Mouse (Mus musculus): ENCODE measurements around the gene Ppard. TPM values are rescaled to one million over a fixed set of nuclear protein-coding genes. Genes with fewer than 3 reads are reported as not detected.

The Ppard gene
- polyA plus RNA-seq (2012; rRNA removed), result 27.5 and 28.0 TPM in 2 replicates

- Histone ChIP-seq H3K36me3 (ENCODE audit: control insufficient read depth, insufficient read depth, low read length) (no peaks in the 10 kb centered on the region), H3K27me3 (replicated peaks; ENCODE audit: control insufficient read depth, insufficient read depth, low read length) (no peaks in the 10 kb centered on the region), H3K4me3 (ENCODE audit: insufficient read depth, low read depth, low read length) (peak within 1 kb of the TSS; percentile 73), H3K27ac (ENCODE audit: insufficient read depth, low read depth, low read length) (peak within 1 kb of the TSS; percentile 35; the same call in 1 of the 2 replicates), H3K4me1 (ENCODE audit: control insufficient read depth, insufficient read depth, low read length) (peaks cover 4% of the 10 kb centered on the region; the same call in 1 of the 2 replicates)
- WGBS, result 1% methylated on average over 57 of the region's 57 CpGs
- DNase-seq, result peak; percentile 98
- peak; percentile 99 for TF ChIP-seq CTCF (conservative IDR thresholded peaks at IDR 0.05; ENCODE audit: insufficient read depth, insufficient read length, low read depth, low read length)
- peak; percentile 14 for TF ChIP-seq POLR2A (IDR thresholded peaks at IDR 0.05; ENCODE audit: low read depth, low read length)
Observed at GRCm38 (mm10) chr17:28232475-28233060, at the start of gene Ppard. Gene Ppard, plus strand, starts transcription at chr17:28232700.

DNA sequence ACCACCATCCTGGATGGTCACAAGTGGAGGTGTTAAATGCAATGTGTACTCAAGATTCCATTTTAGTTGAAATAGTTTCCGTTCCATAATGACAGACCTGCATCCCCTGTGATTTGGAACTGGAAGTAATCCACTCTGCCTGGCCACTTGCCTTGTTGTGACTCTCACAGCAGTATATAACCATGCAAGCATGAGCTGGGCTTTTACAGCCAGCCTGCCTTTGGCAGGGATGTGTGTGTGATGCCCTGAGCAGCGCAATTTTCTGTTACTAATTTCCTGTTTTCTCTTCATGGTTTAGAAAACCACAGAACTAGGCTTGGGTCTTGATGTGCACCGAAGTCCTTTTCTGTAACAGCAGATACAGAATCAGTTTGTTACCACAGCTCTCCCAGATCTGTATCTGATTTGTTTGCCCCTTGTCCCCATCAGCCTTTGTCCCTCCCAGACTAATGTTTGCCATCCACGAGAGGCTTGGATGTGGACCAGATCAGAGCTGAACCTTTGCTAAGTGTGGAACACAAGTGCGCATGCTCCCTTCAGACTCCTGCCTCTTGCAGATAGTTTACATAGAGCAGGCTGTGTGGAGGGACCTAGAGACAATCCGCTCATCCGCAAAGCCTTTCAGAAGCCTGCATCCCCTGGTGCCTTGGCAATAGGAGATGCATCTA lies 47.4 kb upstream of the Ppard start:
- Histone ChIP-seq H3K36me3 (ENCODE audit: control insufficient read depth, insufficient read depth, low read length) (no peaks in the 10 kb centered on the region), H3K4me3 (ENCODE audit: insufficient read depth, low read depth, low read length) (no peak overlapping the region), H3K27ac (ENCODE audit: insufficient read depth, low read depth, low read length) (no peak overlapping the region), H3K4me1 (ENCODE audit: control insufficient read depth, insufficient read depth, low read length) (no peaks in the 10 kb centered on the region; the same call in 1 of the 2 replicates), H3K27me3 (replicated peaks; ENCODE audit: control insufficient read depth, insufficient read depth, low read length) (no peaks in the 10 kb centered on the region)
- WGBS, result 79% methylated on average over 7 of the region's 7 CpGs
- DNase-seq, result no peak
- TF ChIP-seq POLR2A (IDR thresholded peaks at IDR 0.05; ENCODE audit: low read depth, low read length), result no peak
- TF ChIP-seq CTCF (conservative IDR thresholded peaks at IDR 0.05; ENCODE audit: insufficient read depth, insufficient read length, low read depth, low read length), result no peak

DNA sequence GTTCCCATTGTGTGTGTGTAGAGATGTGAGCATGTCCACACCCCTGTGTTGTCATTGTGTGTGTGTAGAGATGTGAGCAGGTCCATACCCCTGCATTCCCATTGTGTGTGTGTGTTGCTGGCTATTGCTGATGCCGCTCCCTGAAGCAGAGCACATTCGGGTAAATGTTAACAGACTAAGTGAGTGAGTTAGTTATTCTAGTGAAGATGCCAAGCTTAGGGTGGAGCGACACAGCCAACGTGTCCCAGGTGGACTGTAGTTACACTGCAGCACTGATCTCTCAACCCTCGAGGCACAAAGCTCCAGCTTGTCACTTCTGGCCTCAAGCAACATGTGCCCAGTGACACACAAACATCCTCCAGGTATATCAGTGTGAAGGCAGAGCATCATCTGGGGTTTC lies 44.2 kb upstream of the Ppard start:
- Histone ChIP-seq H3K27me3 (replicated peaks; ENCODE audit: control insufficient read depth, insufficient read depth, low read length) (no peaks in the 10 kb centered on the region), H3K4me1 (ENCODE audit: control insufficient read depth, insufficient read depth, low read length) (no peaks in the 10 kb centered on the region; the same call in 1 of the 2 replicates), H3K27ac (ENCODE audit: insufficient read depth, low read depth, low read length) (no peak overlapping the region), H3K4me3 (ENCODE audit: insufficient read depth, low read depth, low read length) (no peak overlapping the region), H3K36me3 (ENCODE audit: control insufficient read depth, insufficient read depth, low read length) (no peaks in the 10 kb centered on the region)
- TF ChIP-seq CTCF (conservative IDR thresholded peaks at IDR 0.05; ENCODE audit: insufficient read depth, insufficient read length, low read depth, low read length) (no peak), POLR2A (IDR thresholded peaks at IDR 0.05; ENCODE audit: low read depth, low read length) (no peak)
- DNase-seq, result peak; percentile 64
- 53% methylated on average over 5 of the region's 5 CpGs for WGBS

DNA sequence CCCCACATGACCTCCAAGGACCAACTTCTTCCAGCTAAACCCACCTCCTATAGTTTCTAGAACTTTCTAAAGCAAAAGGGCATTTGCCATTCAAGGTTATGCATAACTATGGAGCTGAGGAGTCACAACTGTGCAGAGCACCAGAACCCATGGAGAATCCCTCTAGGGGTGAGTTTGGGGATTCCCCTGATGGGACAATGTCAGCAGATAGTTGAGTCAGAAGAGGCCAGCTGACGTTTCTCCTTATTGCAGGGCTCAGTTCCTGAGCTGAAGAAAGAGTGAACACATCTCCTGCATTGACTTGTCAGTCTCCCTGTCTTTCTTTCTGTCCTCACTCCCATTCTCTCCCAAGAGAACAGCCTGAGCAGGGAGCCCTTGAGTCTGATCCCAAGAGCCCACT lies 39.7 kb upstream of the Ppard start:
- Histone ChIP-seq H3K27me3 (replicated peaks; ENCODE audit: control insufficient read depth, insufficient read depth, low read length) (no peaks in the 10 kb centered on the region), H3K4me3 (ENCODE audit: insufficient read depth, low read depth, low read length) (no peak overlapping the region), H3K36me3 (ENCODE audit: control insufficient read depth, insufficient read depth, low read length) (no peaks in the 10 kb centered on the region), H3K27ac (ENCODE audit: insufficient read depth, low read depth, low read length) (no peak overlapping the region), H3K4me1 (ENCODE audit: control insufficient read depth, insufficient read depth, low read length) (no peaks in the 10 kb centered on the region; the same call in 1 of the 2 replicates)
- no peak for DNase-seq
- TF ChIP-seq CTCF (conservative IDR thresholded peaks at IDR 0.05; ENCODE audit: insufficient read depth, insufficient read length, low read depth, low read length) (no peak), POLR2A (IDR thresholded peaks at IDR 0.05; ENCODE audit: low read depth, low read length) (no peak)
- WGBS, result 69% methylated on average over 1 of the region's 1 CpGs

GRCm38 (mm10) chr17:28193559-28193958 lies 38.9 kb upstream of the Ppard start:
- H3K4me3 ChIP-seq (ENCODE audit: insufficient read depth, low read depth, low read length), result no peak overlapping the region
- H3K27ac ChIP-seq (ENCODE audit: insufficient read depth, low read depth, low read length), result no peak overlapping the region
- no peak for DNase-seq
- no peaks in the 10 kb centered on the region for H3K36me3 ChIP-seq (ENCODE audit: control insufficient read depth, insufficient read depth, low read length)
- H3K27me3 ChIP-seq (replicated peaks; ENCODE audit: control insufficient read depth, insufficient read depth, low read length), result no peaks in the 10 kb centered on the region
- WGBS, result 88% methylated on average over 3 of the region's 3 CpGs
- H3K4me1 ChIP-seq (ENCODE audit: control insufficient read depth, insufficient read depth, low read length), result no peaks in the 10 kb centered on the region
- TF ChIP-seq POLR2A (IDR thresholded peaks at IDR 0.05; ENCODE audit: low read depth, low read length) (no peak), CTCF (conservative IDR thresholded peaks at IDR 0.05; ENCODE audit: insufficient read depth, insufficient read length, low read depth, low read length) (no peak)

DNA sequence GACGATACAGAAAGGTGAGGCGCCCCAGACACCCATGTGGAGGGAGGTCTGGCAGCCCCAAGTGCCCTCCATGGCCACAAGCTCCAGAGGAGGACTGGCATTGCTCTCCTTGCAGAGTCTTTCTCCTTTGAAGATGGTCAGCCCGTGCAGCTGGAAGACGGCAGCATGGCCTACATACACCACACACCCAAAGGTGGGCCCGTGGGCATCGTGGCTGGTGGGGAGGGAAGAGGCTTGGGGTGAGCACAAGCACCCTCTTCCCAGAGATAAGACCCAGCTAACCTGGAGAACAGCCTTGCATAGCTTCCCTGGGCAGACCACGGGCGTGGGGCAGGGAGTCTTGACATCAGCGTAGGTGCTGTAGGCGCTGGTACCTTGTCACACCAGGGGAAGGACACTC lies 37.5 kb upstream of the Ppard start:
- no peaks in the 10 kb centered on the region for H3K27me3 ChIP-seq (replicated peaks; ENCODE audit: control insufficient read depth, insufficient read depth, low read length)
- WGBS, result 97% methylated on average over 10 of the region's 10 CpGs
- H3K4me1 ChIP-seq (ENCODE audit: control insufficient read depth, insufficient read depth, low read length), result no peaks in the 10 kb centered on the region
- H3K27ac ChIP-seq (ENCODE audit: insufficient read depth, low read depth, low read length), result no peak overlapping the region
- no peaks in the 10 kb centered on the region for H3K36me3 ChIP-seq (ENCODE audit: control insufficient read depth, insufficient read depth, low read length)
- no peak overlapping the region for H3K4me3 ChIP-seq (ENCODE audit: insufficient read depth, low read depth, low read length)
- TF ChIP-seq CTCF (conservative IDR thresholded peaks at IDR 0.05; ENCODE audit: insufficient read depth, insufficient read length, low read depth, low read length), result no peak
- TF ChIP-seq POLR2A (IDR thresholded peaks at IDR 0.05; ENCODE audit: low read depth, low read length), result no peak
- no peak for DNase-seq

DNA sequence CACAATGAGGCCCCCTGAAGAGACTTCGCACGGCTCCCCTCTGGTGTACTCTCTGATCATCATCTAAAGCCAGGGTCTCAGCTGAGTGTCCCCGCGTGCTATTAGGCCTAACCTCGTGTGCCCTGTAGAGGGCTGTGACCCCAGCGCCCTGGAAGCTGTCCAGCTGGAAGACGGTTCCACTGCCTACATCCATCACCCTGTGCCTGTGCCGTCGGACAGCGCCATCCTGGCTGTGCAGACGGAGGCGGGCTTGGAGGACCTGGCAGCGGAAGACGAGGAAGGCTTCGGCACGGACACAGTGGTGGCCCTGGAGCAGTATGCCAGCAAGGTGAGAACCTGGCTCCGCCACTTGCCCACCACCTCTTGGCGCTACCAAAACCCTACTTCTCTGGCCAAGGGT lies 34.9 kb upstream of the Ppard start:
- H3K4me3 ChIP-seq (ENCODE audit: insufficient read depth, low read depth, low read length), result no peak overlapping the region
- H3K27ac ChIP-seq (ENCODE audit: insufficient read depth, low read depth, low read length), result no peak overlapping the region
- H3K4me1 ChIP-seq (ENCODE audit: control insufficient read depth, insufficient read depth, low read length), result no peaks in the 10 kb centered on the region
- DNase-seq, result peak; percentile 21
- no peaks in the 10 kb centered on the region for H3K27me3 ChIP-seq (replicated peaks; ENCODE audit: control insufficient read depth, insufficient read depth, low read length)
- TF ChIP-seq CTCF (conservative IDR thresholded peaks at IDR 0.05; ENCODE audit: insufficient read depth, insufficient read length, low read depth, low read length) (no peak), POLR2A (IDR thresholded peaks at IDR 0.05; ENCODE audit: low read depth, low read length) (no peak)
- H3K36me3 ChIP-seq (ENCODE audit: control insufficient read depth, insufficient read depth, low read length), result no peaks in the 10 kb centered on the region
- WGBS, result 60% methylated on average over 18 of the region's 18 CpGs

All from kidney, adult 2 months (tissue).